Mouse (Mus musculus) frontal cortex, postnatal 14 days (tissue): ENCODE data around the gene Abhd13.

Experiments
- DNase-seq, 2 experiments: peaks; one replicate each; pipeline ENCODE4 v3.0.0; 2022; ENCODE audit warnings: low spot score in 2 of 2

The Abhd13 gene

GRCm38 (mm10) chr8:10016252-10016651 lies 38.7 kb downstream of the Abhd13 start:
- no peak for DNase-seq

DNA sequence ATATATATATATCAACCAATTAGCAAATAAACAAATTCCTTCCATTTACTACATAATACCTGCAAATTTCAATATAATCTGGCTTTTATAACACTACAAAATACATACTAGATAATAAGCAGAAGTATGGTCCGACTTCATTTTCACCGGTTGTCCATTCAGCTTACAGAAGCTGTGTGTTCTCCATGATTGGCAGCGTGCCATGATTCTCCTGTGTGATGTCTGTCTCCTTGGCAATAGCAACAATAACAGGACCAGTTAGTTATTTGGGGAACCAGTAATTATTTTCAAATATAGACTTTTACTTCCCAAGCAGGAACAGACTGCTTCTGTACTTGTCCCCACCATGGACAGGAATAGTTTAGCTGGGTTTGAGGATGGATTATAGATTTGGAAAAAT lies 39.7 kb downstream of the Abhd13 start:
- DNase-seq = no peak

DNA sequence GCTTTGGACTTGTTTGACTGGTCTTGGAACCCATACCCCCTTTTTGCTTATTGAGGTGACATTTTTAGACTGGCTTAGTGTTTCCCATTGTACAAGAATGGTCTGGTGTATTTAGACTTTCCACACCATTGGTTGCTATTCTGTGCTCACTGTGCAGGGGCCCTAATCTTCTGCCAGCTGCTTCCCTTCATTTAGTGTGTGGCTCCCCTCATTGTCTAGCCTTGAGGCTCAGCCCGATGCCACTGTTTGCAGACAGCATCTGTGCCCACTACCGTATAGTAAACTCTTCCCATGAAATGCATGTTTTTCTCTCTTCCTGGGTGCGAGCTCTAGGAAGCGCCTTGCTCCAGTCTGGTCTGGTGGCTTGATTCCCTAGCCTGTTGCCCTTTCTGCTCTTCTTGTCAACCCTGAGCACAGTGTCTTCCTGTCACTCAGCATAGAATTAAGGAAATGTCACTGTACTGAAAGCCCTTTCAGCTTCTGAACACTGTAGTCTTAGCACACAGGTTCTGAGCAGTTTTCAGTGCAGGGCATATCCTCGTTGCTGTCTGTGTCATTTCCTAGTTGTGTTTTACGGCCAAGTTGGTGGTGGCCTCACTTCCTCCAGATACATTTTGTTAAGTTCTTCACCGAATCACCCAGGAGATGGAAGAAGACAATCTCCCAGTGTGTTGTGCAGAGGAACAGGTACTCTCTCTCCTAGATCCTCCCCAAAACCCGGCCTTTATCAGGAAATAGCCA lies 53.0 kb downstream of the Abhd13 start:
- no peak for DNase-seq

GRCm38 (mm10) chr8:10031177-10031576 lies 53.7 kb downstream of the Abhd13 start:
- no peak for DNase-seq

DNA sequence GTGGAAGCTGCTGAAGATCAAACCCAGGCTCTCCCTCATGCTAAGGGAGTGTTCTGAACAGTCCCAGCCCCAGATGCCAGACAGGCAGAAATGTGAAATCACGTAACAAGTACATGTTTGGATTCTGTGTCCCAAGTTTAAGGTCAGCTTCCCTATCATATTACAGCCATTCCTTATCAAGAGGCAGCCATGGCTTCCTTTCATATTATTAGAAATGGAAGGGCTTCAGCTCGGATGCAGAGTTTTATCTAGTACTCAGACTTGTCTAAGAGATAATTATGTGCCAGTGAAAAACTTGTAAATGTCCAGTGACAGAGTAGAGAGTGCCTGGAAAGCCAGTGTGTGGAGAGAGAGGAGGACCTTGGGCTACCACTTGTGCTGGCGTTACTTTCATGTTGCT lies 63.4 kb downstream of the Abhd13 start:
- DNase-seq = no peak
